Mouse (Mus musculus) liver, postnatal 0 days (tissue): Measurements from ENCODE around the gene Spin1.

Experiments
- CTCF ChIP-seq: sonication (generic); IDR thresholded peaks from 2 replicates; pipeline ENCODE4 v1.5.1; 2016; ENCODE audit warnings: antibody characterized with exemption, low read depth
- EP300 ChIP-seq: IDR thresholded peaks from 2 replicates; pipeline ENCODE4 v1.6.1; 2016; ENCODE audit warnings: antibody characterized with exemption, low read depth, mild to moderate bottlenecking

GRCm38 (mm10) chr13:51109517-51109916 lies 8.8 kb downstream of the Spin1 start:
- TF ChIP-seq CTCF (no peak), EP300 (no peak)
